Mouse (Mus musculus): ENCODE results near the gene Jagn1. TPM values are rescaled to one million over a fixed set of nuclear protein-coding genes. Genes with fewer than 3 reads are reported as not detected.

The Jagn1 gene
- total and polyA plus RNA-seq, 3 experiments: 80.6 to 95.6 TPM; not detected in 1

DNA sequence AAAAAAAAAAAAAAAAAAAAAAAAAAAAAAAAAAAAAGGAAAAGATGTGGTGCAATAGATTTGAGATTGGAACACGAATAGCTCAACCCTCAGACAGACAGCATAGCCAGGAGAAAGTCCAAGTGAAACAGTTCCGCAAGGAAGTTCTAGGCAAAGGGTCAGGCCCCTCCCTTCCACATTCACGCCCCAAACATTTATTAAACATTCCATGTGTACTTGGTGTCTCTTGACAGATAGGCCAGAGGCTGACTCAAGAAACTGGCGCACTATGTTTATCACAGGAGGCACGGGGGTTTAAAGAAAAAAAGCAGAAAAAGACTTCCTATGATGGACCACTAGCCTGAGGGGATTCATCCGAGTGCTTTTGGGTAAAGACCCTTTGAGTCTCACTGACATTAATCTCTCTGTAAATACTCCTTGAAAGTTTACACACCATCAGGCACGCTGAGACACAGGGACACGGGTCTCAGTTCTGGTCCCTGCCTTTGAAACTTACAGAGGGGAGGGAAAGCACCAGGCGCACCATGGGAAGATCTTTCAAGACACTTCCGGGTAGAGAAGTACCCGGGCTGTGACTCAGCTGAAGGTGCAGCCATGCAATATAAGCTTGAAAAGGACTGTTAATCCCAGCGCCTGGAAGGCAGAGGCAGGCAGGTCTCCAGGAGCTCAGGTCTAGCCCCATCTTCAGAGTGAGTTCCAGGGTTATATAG, 3.5 kb upstream of the Jagn1 start:
- H3K27ac ChIP-seq (ENCODE audit: control insufficient read depth, low read depth, low read length): no peak overlapping the region
- peaks cover 13% of the 10 kb centered on the region for H3K79me2 ChIP-seq (ENCODE audit: control insufficient read depth, insufficient read depth, low read length, poor library complexity)
- H3K36me3 ChIP-seq (ENCODE audit: control insufficient read depth in 1 of 2, insufficient read depth in 2 of 2, low read length in 2 of 2): peaks cover 0 to 10% of the 10 kb centered on the region in 2 experiments; a peak in 2 of 4 replicates

DNA sequence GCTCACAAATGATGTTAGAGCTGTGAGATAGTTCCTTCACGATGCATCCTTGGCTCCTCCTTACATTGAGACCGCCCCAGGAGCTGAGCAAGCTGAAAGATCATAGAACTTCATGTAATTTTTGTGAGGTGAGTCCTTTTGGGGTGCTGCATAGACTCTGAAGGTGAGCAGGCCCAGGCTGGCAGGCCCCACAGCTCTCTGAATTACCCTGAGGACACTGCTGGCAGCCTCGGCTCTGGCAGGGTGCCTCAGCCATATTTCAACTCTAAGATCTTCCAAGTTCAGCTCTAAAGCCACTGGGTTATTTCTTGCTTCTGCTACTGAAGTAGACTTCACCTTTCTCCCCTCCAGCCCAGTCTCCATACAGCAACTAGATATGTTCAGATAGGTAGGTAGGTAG, 1.7 kb upstream of the Jagn1 start:
- no peak for DNase-seq (ENCODE audit: low read depth, low spot score)
- Histone ChIP-seq H3K4me3 (ENCODE audit: control insufficient read depth in 1 of 2, insufficient read depth in 1 of 2, low read depth in 2 of 2, low read length in 2 of 2) (no peak overlapping the region), H3K79me2 (ENCODE audit: control insufficient read depth, insufficient read depth, low read length, poor library complexity) (peaks cover 18% of the 10 kb centered on the region), H3K27ac (ENCODE audit: control insufficient read depth, low read depth, low read length) (no peak overlapping the region), H3K4me1 (ENCODE audit: control insufficient read depth in 1 of 2, insufficient read depth in 2 of 2, low read length in 2 of 2) (peaks cover 4 to 16% of the 10 kb centered on the region in 2 experiments), H3K9ac (ENCODE audit: control insufficient read depth, low read depth, low read length, poor library complexity, severe bottlenecking) (no peak overlapping the region), H3K9me3 (replicated peaks; ENCODE audit: insufficient read depth, low read length) (no peaks in the 10 kb centered on the region), H3K27me3 (ENCODE audit: control insufficient read depth in 1 of 2, insufficient read depth in 2 of 2, low read length in 2 of 2) (no peaks in the 10 kb centered on the region; a peak in 1 of 4 replicates), H3K36me3 (ENCODE audit: control insufficient read depth in 1 of 2, insufficient read depth in 2 of 2, low read length in 2 of 2) (peaks cover 5 to 13% of the 10 kb centered on the region in 2 experiments)
- TF ChIP-seq CHD1 (IDR thresholded peaks at IDR 0.05; ENCODE audit: low read depth, low read length) (no peak), ETS1 (IDR thresholded peaks at IDR 0.05; ENCODE audit: low read depth, low read length) (no peak), TAL1 (IDR thresholded peaks at IDR 0.05; ENCODE audit: low read length) (no peak), USF2 (IDR thresholded peaks at IDR 0.05; ENCODE audit: borderline replicate concordance in 1 of 2, insufficient read depth in 1 of 2, low read depth in 1 of 2, low read length in 2 of 2) (no peak), MAX (IDR thresholded peaks at IDR 0.05; ENCODE audit: low read length) (no peak), USF1 (IDR thresholded peaks at IDR 0.05; ENCODE audit: low read depth, low read length) (no peak), RCOR1 (IDR thresholded peaks at IDR 0.05; ENCODE audit: low read depth, low read length) (no peak), HCFC1 (IDR thresholded peaks at IDR 0.05; ENCODE audit: low read depth, low read length) (no peak), SIN3A (IDR thresholded peaks at IDR 0.05; ENCODE audit: low read length) (no peak), ZMIZ1 (IDR thresholded peaks at IDR 0.05; ENCODE audit: low read depth, low read length) (no peak), ZKSCAN1 (IDR thresholded peaks at IDR 0.05; ENCODE audit: low read depth, low read length) (no peak), SMC3 (IDR thresholded peaks at IDR 0.05; ENCODE audit: low read depth, low read length) (no peak), TBP (IDR thresholded peaks at IDR 0.05; ENCODE audit: low read depth, low read length) (no peak), POLR2AphosphoS5 (IDR thresholded peaks at IDR 0.05; ENCODE audit: borderline replicate concordance, low read depth, low read length) (no peak)

More for the DNA sequence above, 3.5 kb upstream of the Jagn1 start:
- Histone ChIP-seq H3K4me3 (ENCODE audit: control insufficient read depth in 1 of 2, insufficient read depth in 1 of 2, low read depth in 2 of 2, low read length in 2 of 2) (no peak overlapping the region), H3K9me3 (replicated peaks; ENCODE audit: insufficient read depth, low read length) (no peaks in the 10 kb centered on the region), H3K4me1 (ENCODE audit: control insufficient read depth in 1 of 2, insufficient read depth in 2 of 2, low read length in 2 of 2) (peaks cover 4 to 13% of the 10 kb centered on the region in 2 experiments), H3K27me3 (ENCODE audit: control insufficient read depth in 1 of 2, insufficient read depth in 2 of 2, low read length in 2 of 2) (no peaks in the 10 kb centered on the region; a peak in 1 of 4 replicates), H3K9ac (ENCODE audit: control insufficient read depth, low read depth, low read length, poor library complexity, severe bottlenecking) (no peak overlapping the region)
- DNase-seq (ENCODE audit: low read depth, low spot score): no peak
- TF ChIP-seq MAFK (IDR thresholded peaks at IDR 0.05; ENCODE audit: borderline replicate concordance, low read depth, low read length) (no peak), RAD21 (IDR thresholded peaks at IDR 0.05; ENCODE audit: low read depth, low read length) (no peak), CTCF (IDR thresholded peaks at IDR 0.05 in 2 of 3, conservative IDR thresholded peaks at IDR 0.05 in 1 of 3; ENCODE audit: control insufficient read depth in 1 of 3, insufficient read depth in 1 of 3, low read depth in 2 of 3, low read length in 3 of 3, poor library complexity in 1 of 3, severe bottlenecking in 1 of 3) (no peak), MAZ (IDR thresholded peaks at IDR 0.05; ENCODE audit: low read depth, low read length) (no peak), POLR2A (IDR thresholded peaks at IDR 0.05; ENCODE audit: control insufficient read depth in 1 of 2, insufficient read depth in 1 of 2, low read depth in 1 of 2, low read length in 2 of 2, poor library complexity in 1 of 2) (no peak), RCOR1 (IDR thresholded peaks at IDR 0.05; ENCODE audit: low read depth, low read length) (no peak), NRF1 (IDR thresholded peaks at IDR 0.05; ENCODE audit: insufficient read depth, low read depth, low read length, poor library complexity, severe bottlenecking) (no peak), USF1 (IDR thresholded peaks at IDR 0.05; ENCODE audit: low read depth, low read length) (no peak), MYC (IDR thresholded peaks at IDR 0.05; ENCODE audit: low read depth, low read length) (no peak), HCFC1 (IDR thresholded peaks at IDR 0.05; ENCODE audit: low read depth, low read length) (no peak), KAT2A (conservative IDR thresholded peaks at IDR 0.05; ENCODE audit: low read depth, low read length) (no peak), SIN3A (IDR thresholded peaks at IDR 0.05; ENCODE audit: low read length) (no peak), ELF1 (IDR thresholded peaks at IDR 0.05; ENCODE audit: low read depth, low read length) (no peak), GATA1 (IDR thresholded peaks at IDR 0.05; ENCODE audit: low read depth, low read length) (no peak), MYB (IDR thresholded peaks at IDR 0.05; ENCODE audit: low read depth, low read length) (no peak), ETS1 (IDR thresholded peaks at IDR 0.05; ENCODE audit: low read depth, low read length) (no peak), ZKSCAN1 (IDR thresholded peaks at IDR 0.05; ENCODE audit: low read depth, low read length) (no peak), MAX (IDR thresholded peaks at IDR 0.05; ENCODE audit: low read length) (no peak), MEF2A (IDR thresholded peaks at IDR 0.05; ENCODE audit: extremely low read depth, insufficient replicate concordance, low read depth, low read length, poor library complexity, severe bottlenecking) (no peak)

All from MEL (cell line).